Mouse (Mus musculus): ENCODE measurements around the gene Higd1a. TPM values are rescaled to one million over a fixed set of nuclear protein-coding genes. Genes with fewer than 3 reads are reported as not detected.

The Higd1a gene
- polyA plus RNA-seq, 1 experiment from 2014 or later = 142 TPM

DNA sequence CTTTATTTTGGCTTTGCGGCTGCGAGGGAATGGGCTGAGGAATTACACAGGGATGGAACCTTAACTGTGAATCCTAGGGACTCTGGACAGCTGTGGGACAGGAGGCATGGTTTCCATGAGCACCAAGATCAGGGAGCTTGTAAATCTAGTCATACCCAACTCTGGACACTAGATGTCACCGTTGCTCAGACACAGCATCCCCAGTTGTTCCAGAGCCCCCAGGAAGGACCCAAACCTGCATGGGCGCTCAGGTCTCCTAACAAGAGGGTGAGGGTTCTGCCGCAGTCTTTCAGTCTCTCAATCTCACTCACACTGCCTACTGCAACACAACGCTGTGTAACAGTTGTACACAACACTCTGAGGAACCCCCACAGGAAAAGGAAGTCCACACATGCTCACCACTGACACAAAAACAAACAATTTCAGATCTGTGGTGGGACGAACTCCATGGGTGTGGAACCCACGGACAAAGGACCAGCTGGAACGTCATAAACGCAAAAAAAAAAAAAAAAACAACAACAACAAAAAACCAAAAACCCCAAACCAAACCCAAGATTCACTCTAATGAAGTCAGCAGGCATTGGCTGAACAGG is 11.5 kb downstream of the Higd1a start:
- Histone ChIP-seq H3K36me3 (ENCODE audit: insufficient read depth, low read length) (peaks cover 18% of the 10 kb centered on the region; the same call in 1 of the 2 replicates), H3K4me1 (ENCODE audit: insufficient read depth, low read length) (no peaks in the 10 kb centered on the region), H3K27ac (ENCODE audit: low read length) (no peak overlapping the region), H3K27me3 (ENCODE audit: insufficient read depth, low read length) (no peaks in the 10 kb centered on the region), H3K4me2 (replicated peaks; ENCODE audit: low read depth, low read length) (no peak overlapping the region), H3K9ac (replicated peaks; ENCODE audit: low read length) (no peak overlapping the region), H3K4me3 (ENCODE audit: low read length) (no peak overlapping the region), H3K9me3 (ENCODE audit: low read length) (peaks cover 5% of the 10 kb centered on the region; the same call in 1 of the 2 replicates)
- ATAC-seq (ENCODE audit: low FRiP score, low TSS enrichment) = peak; percentile 51; the same call in 1 of the 2 replicates
- 39% methylated on average over 10 of the region's 10 CpGs for WGBS

DNA sequence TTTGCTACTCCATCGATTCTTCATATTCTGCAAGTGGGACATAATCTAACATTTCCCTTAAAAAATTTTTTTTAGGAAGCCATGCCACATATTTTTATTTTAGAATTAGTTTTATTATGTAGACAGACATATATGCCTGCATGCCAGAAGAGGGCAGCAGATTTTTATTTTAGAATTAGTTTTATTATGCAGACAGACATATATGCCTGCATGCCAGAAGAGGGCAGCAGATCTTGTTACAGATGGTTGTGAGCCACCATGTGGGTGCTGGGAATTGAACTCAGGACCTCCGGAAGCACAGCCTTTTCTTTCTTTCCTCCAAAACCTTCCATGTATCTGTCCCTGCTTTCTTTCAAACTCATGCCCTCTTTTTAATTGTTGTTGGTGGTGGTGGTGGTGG is 15.2 kb downstream of the Higd1a start:
- no peak overlapping the region for H3K4me2 ChIP-seq (replicated peaks; ENCODE audit: low read depth, low read length)
- no peak overlapping the region for H3K4me3 ChIP-seq (ENCODE audit: low read length)
- H3K27ac ChIP-seq (ENCODE audit: low read length) = no peak overlapping the region
- H3K36me3 ChIP-seq (ENCODE audit: insufficient read depth, low read length) = no peaks in the 10 kb centered on the region
- H3K9me3 ChIP-seq (ENCODE audit: low read length) = peaks cover 5% of the 10 kb centered on the region; the same call in 1 of the 2 replicates
- ATAC-seq (ENCODE audit: low FRiP score, low TSS enrichment) = no peak
- 91% methylated on average over 2 of the region's 2 CpGs for WGBS
- no peaks in the 10 kb centered on the region for H3K27me3 ChIP-seq (ENCODE audit: insufficient read depth, low read length)
- H3K9ac ChIP-seq (replicated peaks; ENCODE audit: low read length) = no peak overlapping the region
- H3K4me1 ChIP-seq (ENCODE audit: insufficient read depth, low read length) = peaks cover 3% of the 10 kb centered on the region; the same call in 1 of the 2 replicates

DNA sequence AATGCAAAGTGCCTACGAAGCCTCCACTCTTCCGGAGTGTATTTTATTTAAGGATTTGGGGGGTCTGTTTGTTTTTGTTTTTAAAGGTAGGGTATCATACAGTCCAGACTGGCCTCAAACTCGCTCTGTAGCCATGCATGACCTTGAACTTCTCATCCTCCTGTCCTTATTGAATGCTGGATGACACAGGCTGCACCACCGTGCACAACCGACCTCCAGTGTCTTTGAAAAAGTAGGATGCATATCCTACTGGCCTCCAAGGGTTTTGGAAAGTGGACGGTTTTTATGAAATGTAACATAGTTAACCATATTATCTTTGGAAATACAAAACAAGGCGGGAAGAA is 18.6 kb downstream of the Higd1a start:
- Histone ChIP-seq H3K27me3 (ENCODE audit: insufficient read depth, low read length) (no peaks in the 10 kb centered on the region), H3K4me3 (ENCODE audit: low read length) (peak overlapping the region; percentile 61), H3K4me1 (ENCODE audit: insufficient read depth, low read length) (peaks cover 3% of the 10 kb centered on the region; the same call in 1 of the 2 replicates), H3K27ac (ENCODE audit: low read length) (no peak overlapping the region), H3K9me3 (ENCODE audit: low read length) (peaks cover 13% of the 10 kb centered on the region), H3K4me2 (replicated peaks; ENCODE audit: low read depth, low read length) (peak overlapping the region; percentile 88), H3K36me3 (ENCODE audit: insufficient read depth, low read length) (no peaks in the 10 kb centered on the region), H3K9ac (replicated peaks; ENCODE audit: low read length) (peak overlapping the region; percentile 62)
- 31% methylated on average over 7 of the region's 7 CpGs for WGBS
- ATAC-seq (ENCODE audit: low FRiP score, low TSS enrichment) = peak; percentile 47

DNA sequence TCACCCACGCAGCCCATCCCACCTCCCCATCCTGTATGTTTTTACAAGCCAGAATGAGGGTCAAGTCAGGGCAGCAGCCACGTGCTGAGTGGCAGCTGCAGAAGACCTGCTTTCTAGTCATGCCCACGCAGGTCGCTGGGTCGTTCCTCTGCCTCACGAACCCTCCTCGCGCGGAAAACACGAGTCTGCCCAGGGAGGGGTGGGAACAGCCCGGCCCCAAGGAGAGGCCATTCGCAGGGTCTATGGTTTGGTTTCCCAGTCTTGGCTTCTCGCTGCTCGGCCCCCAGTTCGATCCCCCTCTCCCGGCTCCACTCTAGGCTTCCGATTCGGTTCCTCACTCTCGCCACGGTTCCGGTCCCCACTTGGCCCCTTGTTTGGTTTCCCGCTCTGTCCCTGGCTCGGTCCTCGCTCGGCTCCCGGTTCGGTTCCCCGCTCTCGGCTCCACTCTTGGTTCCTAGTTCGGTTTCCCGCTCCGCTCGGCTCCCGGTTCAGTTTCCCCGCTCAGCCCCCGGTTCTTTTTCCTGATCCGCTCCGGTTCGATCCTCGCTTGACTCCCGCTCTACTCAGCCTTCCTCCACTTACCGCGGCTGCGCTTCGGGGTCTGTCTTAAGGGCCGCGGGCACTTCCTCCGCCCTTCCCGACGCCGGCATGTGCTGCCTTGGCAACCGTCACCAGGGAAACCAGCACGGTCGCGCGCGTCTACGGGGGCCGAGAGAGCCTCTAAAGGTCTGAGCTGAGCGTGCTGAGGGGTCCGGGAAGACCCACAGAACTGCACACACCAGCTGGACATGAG is 19.1 kb downstream of the Higd1a start, which contains the start of gene Ccdc13:
Ccdc13 (minus strand) TSS at position 633 of the 793 bp plus-strand sequence.
- ATAC-seq (ENCODE audit: low FRiP score, low TSS enrichment) = peak; percentile 94
- peaks cover 13% of the 10 kb centered on the region for H3K9me3 ChIP-seq (ENCODE audit: low read length)
- H3K4me3 ChIP-seq (ENCODE audit: low read length) = peak within 1 kb of the TSS; percentile 61
- peak within 1 kb of the TSS; percentile 88 for H3K4me2 ChIP-seq (replicated peaks; ENCODE audit: low read depth, low read length)
- peaks cover 3% of the 10 kb centered on the region; the same call in 1 of the 2 replicates for H3K4me1 ChIP-seq (ENCODE audit: insufficient read depth, low read length)
- no peaks in the 10 kb centered on the region for H3K27me3 ChIP-seq (ENCODE audit: insufficient read depth, low read length)
- H3K36me3 ChIP-seq (ENCODE audit: insufficient read depth, low read length) = no peaks in the 10 kb centered on the region
- 3% methylated on average over 61 of the region's 61 CpGs for WGBS
- peak within 1 kb of the TSS; percentile 62 for H3K9ac ChIP-seq (replicated peaks; ENCODE audit: low read length)
- H3K27ac ChIP-seq (ENCODE audit: low read length) = no peak within 1 kb of the TSS

DNA sequence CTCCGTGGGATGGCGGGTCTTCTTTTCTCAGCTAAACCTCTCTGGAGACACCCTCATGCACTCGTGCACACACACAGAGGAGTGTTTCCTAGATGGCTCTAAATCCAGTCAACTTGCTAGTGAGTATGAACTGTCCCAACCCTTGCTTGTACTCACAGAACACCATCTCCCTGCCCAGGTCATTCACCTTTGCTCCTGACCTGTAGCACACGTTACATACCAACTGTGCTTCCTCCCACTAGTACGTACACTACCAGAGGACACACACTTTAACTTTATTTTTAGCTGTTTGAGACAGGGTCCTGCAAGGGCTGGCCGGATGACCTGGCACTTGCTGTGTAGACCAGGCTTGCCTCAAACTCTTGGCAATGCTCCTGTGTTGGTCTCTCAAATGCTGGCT is 20.2 kb downstream of the Higd1a start:
- Histone ChIP-seq H3K36me3 (ENCODE audit: insufficient read depth, low read length) (no peaks in the 10 kb centered on the region), H3K9ac (replicated peaks; ENCODE audit: low read length) (no peak overlapping the region), H3K4me2 (replicated peaks; ENCODE audit: low read depth, low read length) (no peak overlapping the region), H3K9me3 (ENCODE audit: low read length) (peaks cover 9% of the 10 kb centered on the region), H3K4me3 (ENCODE audit: low read length) (no peak overlapping the region), H3K27me3 (ENCODE audit: insufficient read depth, low read length) (no peaks in the 10 kb centered on the region), H3K27ac (ENCODE audit: low read length) (no peak overlapping the region), H3K4me1 (ENCODE audit: insufficient read depth, low read length) (peaks cover 3% of the 10 kb centered on the region; the same call in 1 of the 2 replicates)
- 89% methylated on average over 6 of the region's 6 CpGs for WGBS
- ATAC-seq (ENCODE audit: low FRiP score, low TSS enrichment) = no peak

DNA sequence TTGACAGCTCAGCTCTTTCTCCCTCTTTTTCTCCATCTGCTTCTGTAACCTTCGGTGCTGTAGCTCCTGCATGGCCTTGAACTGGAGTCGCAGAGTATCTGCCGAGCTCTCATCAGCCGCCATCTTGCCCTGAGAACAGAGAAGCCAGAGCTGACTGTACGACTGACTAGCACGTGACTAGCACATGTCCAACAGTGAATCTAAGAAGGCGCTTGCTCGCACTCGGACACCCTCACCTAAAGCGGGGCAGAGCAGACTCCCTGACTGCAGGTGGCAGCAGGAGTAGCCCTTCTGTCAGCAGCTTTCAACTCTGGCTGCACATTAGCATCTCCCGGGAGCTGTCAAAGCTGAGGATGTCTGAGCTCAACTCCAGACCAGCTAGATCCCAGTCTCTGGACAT is 24.3 kb downstream of the Higd1a start:
- Histone ChIP-seq H3K4me2 (replicated peaks; ENCODE audit: low read depth, low read length) (no peak overlapping the region), H3K27me3 (ENCODE audit: insufficient read depth, low read length) (no peaks in the 10 kb centered on the region), H3K9ac (replicated peaks; ENCODE audit: low read length) (no peak overlapping the region), H3K36me3 (ENCODE audit: insufficient read depth, low read length) (no peaks in the 10 kb centered on the region), H3K4me1 (ENCODE audit: insufficient read depth, low read length) (no peaks in the 10 kb centered on the region), H3K9me3 (ENCODE audit: low read length) (peaks cover 8% of the 10 kb centered on the region; the same call in 1 of the 2 replicates), H3K4me3 (ENCODE audit: low read length) (no peak overlapping the region), H3K27ac (ENCODE audit: low read length) (no peak overlapping the region)
- ATAC-seq (ENCODE audit: low FRiP score, low TSS enrichment) = no peak
- 86% methylated on average over 11 of the region's 11 CpGs for WGBS

DNA sequence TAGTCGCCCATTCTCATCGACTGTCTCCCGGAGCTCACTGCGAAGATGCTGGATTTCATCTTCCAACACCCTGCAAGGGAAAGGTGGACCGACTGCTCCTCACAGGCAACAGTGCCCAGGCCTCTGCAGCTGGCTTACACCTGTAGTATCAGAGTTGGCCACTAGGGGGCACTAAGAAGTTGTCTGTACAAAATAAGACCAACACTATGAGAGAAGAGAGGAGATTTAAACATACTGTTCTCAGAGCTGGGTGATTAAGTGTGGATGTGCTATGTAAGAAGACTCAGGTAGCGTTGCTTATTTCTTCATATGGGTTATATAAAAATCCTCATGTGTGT is 27.2 kb downstream of the Higd1a start:
- Histone ChIP-seq H3K27ac (ENCODE audit: low read length) (no peak overlapping the region), H3K36me3 (ENCODE audit: insufficient read depth, low read length) (no peaks in the 10 kb centered on the region), H3K9ac (replicated peaks; ENCODE audit: low read length) (no peak overlapping the region), H3K4me3 (ENCODE audit: low read length) (no peak overlapping the region), H3K4me1 (ENCODE audit: insufficient read depth, low read length) (no peaks in the 10 kb centered on the region), H3K9me3 (ENCODE audit: low read length) (peaks cover 8% of the 10 kb centered on the region; the same call in 1 of the 2 replicates), H3K27me3 (ENCODE audit: insufficient read depth, low read length) (no peaks in the 10 kb centered on the region), H3K4me2 (replicated peaks; ENCODE audit: low read depth, low read length) (no peak overlapping the region)
- WGBS = 27% methylated on average over 6 of the region's 6 CpGs
- ATAC-seq (ENCODE audit: low FRiP score, low TSS enrichment) = no peak; the same call in 1 of the 2 replicates

DNA sequence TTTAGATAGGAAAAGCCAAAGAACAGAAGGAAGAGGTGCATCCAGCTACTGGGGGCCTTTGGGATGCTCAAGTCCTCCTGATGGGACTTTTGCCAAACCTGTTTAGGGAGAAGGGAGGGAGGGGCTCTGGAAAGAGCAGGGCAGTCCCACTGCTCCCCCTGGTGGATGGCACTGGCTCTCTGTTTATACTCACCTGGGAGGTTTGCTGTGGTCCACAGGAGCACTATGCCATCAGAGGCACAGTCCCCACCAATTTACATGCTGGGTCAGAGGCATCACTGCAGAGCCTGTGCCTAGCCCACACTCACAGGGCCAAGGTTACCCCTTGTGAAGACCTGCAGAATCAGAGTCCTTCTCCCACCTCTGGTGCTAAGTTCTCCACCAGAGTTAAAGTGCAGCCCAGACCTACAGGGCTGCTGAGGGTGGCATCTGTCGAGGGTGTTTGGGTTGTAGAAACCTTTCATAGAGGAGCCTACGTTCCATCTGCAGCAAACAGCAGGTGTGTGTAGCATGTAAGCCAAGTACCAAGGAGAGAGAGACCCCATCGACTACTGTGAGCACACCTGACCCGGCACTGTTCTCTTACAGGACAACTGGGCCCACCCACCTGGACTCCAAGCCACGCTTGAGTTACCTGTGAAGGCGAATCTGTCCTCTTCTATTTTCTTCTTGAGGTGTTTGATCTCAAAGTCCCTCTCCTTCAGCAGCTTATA is 27.8 kb downstream of the Higd1a start:
- Histone ChIP-seq H3K9ac (replicated peaks; ENCODE audit: low read length) (no peak overlapping the region), H3K4me2 (replicated peaks; ENCODE audit: low read depth, low read length) (no peak overlapping the region), H3K27ac (ENCODE audit: low read length) (no peak overlapping the region)

DNA sequence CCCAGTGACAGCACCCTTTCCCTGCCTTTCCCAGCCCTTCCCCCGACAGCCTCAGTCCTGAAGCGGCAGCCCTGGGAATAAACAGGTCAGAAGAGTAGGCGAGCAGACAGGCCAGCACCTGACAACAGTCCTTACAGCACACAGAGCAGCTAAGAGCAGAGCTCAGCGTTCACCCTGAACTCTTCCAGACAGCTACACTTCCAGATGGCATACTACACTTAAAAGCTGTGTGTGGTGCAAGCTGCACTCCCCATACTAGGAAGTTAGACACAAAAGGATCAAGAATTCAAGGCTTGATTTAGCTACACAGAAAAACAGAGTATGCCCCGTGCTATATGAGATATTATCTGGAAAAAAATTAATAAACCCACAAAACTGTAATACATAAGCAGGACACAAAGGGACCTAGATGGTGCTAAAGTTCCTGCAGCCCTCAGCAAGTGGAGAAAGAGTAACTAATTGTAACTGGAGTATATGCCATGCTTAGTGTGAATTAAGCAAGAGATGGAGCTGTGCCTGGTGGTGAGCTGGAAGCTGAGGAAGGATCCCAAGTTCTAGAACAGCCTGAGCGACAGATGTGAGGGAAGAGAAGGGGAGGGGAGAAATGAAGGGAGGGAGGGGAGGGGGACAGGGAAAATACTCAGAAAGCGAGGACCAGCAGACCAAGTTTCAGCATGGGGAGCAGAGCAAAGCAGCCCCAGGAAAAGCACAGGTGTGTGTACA is 28.7 kb downstream of the Higd1a start:
- H3K36me3 ChIP-seq (ENCODE audit: insufficient read depth, low read length) = no peaks in the 10 kb centered on the region
- ATAC-seq (ENCODE audit: low FRiP score, low TSS enrichment) = no peak
- H3K9ac ChIP-seq (replicated peaks; ENCODE audit: low read length) = no peak overlapping the region
- no peaks in the 10 kb centered on the region for H3K4me1 ChIP-seq (ENCODE audit: insufficient read depth, low read length)
- no peak overlapping the region for H3K4me2 ChIP-seq (replicated peaks; ENCODE audit: low read depth, low read length)
- 62% methylated on average over 7 of the region's 7 CpGs for WGBS
- no peak overlapping the region for H3K27ac ChIP-seq (ENCODE audit: low read length)
- no peak overlapping the region for H3K4me3 ChIP-seq (ENCODE audit: low read length)
- no peaks in the 10 kb centered on the region for H3K9me3 ChIP-seq (ENCODE audit: low read length)
- no peaks in the 10 kb centered on the region for H3K27me3 ChIP-seq (ENCODE audit: insufficient read depth, low read length)

More for the DNA sequence above, 27.8 kb downstream of the Higd1a start:
- Histone ChIP-seq H3K4me1 (ENCODE audit: insufficient read depth, low read length) (no peaks in the 10 kb centered on the region), H3K27me3 (ENCODE audit: insufficient read depth, low read length) (no peaks in the 10 kb centered on the region), H3K36me3 (ENCODE audit: insufficient read depth, low read length) (no peaks in the 10 kb centered on the region), H3K9me3 (ENCODE audit: low read length) (peaks cover 3% of the 10 kb centered on the region; the same call in 1 of the 2 replicates), H3K4me3 (ENCODE audit: low read length) (no peak overlapping the region)
- WGBS = 79% methylated on average over 6 of the region's 6 CpGs
- no peak for ATAC-seq (ENCODE audit: low FRiP score, low TSS enrichment)

All from kidney, embryonic 16.5 days (tissue).